Mouse (Mus musculus) kidney, embryonic 16.5 days (tissue): ENCODE results near the gene Pecr. TPM values are rescaled to one million over a fixed set of nuclear protein-coding genes. Genes with fewer than 3 reads are reported as not detected.
A peak's percentile ranks its signal among the peaks of the same experiment; 100 is the strongest.
"Not testable (repeated sequence)": the region's sequence is repeated elsewhere in the genome, so short reads cannot be mapped to it uniquely, and the experiment has no call there.

ENCODE experiments used
- ATAC-seq: fragments of 200-750 bp; cut with Nextera tagmentation; 2 replicates; pipeline ENCODE4 v1.8.0; 2017; ENCODE audit warnings: moderate TSS enrichment; ENCODE audit not compliant: low FRiP score, low TSS enrichment
- H3K27ac ChIP-seq: fragments of 300-500 bp; sonication (generic); 2 replicates; pipeline ENCODE4 v1.5.1; 2014; ENCODE audit warnings: low read length
- H3K27me3 ChIP-seq: fragments of 300-500 bp; sonication (generic); 2 replicates; pipeline ENCODE4 v1.6.1; 2014; ENCODE audit warnings: low read length, control low read depth, mixed read lengths; ENCODE audit not compliant: insufficient read depth
- H3K36me3 ChIP-seq: fragments of 300-500 bp; sonication (generic); 2 replicates; pipeline ENCODE4 v1.6.1; 2014; ENCODE audit warnings: low read length, control low read depth, mixed read lengths; ENCODE audit not compliant: insufficient read depth
- H3K4me1 ChIP-seq: fragments of 300-500 bp; sonication (generic); 2 replicates; pipeline ENCODE4 v1.6.1; 2014; ENCODE audit warnings: low read length, control low read depth, mixed read lengths; ENCODE audit not compliant: insufficient read depth
- H3K4me2 ChIP-seq: fragments of 300-500 bp; sonication (generic); replicated peaks from 2 replicates; pipeline ENCODE4 v1.6.1; 2014; ENCODE audit warnings: low read depth, low read length
- H3K4me3 ChIP-seq: fragments of 300-500 bp; sonication (generic); 2 replicates; pipeline ENCODE4 v1.5.1; 2014; ENCODE audit warnings: mild to moderate bottlenecking, low read length
- H3K9ac ChIP-seq: fragments of 300-500 bp; sonication (generic); replicated peaks from 2 replicates; pipeline ENCODE4 v1.6.1; 2014; ENCODE audit warnings: low read length
- H3K9me3 ChIP-seq: fragments of 300-500 bp; sonication (generic); 2 replicates; pipeline ENCODE4 v1.6.1; 2016; ENCODE audit warnings: low read length, control low read depth
- WGBS: fragments of 180-500 bp; shearing (Covaris S2); extraction: QIAGEN DNeasy Blood & Tissue Kit; methylation state at CpG from one replicate; pipeline ENCODE4 v1.1.7; 2014; 5-methylcytosine and 5-hydroxymethylcytosine counted together
- polyA plus RNA-seq: library from polyadenylated mRNA; unstranded; fragments of >200 nt; fragmentation: Nextera tagmentation; extraction: Ambion mirVana; gene quantifications from 2 replicates; pipeline ENCODE4 v1.2.1, GENCODE M21; 2015

The Pecr gene
- polyA plus RNA-seq, 1 experiment from 2014 or later, result 70.7 TPM

DNA sequence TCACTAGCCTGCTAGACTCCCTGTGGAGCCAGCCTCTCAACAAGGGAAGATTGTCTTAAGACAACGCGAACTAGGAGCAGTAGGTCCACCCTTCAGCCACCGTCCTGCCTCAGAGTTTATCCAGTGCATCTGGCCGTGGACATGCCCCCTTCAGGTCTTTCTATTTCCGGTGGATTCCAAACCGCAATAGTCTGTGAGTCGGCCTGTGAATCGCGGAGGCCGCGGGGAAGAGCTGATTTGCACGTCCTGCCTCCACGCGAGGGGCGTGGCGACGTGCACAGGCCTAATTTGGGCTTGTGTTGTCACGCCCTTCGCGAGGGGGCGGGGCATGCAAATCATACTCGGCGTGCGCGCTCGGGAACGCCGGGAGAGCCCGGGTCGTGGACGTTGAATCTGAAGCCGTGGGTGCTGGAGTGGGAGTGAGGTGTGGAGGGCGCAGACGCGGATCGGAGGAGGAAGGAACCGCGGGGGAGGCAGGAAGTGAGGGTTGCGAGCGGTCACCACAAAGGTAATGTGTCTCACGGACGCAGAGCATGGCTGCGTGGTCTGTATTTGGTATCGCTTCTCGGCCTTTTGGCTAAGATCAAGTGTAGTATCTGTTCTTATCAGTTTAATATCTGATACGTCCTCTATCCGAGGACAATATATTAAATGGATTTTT is 40.3 kb downstream of the Pecr start:
- Histone ChIP-seq H3K4me3 (peak overlapping the region; percentile 53), H3K36me3 (no peaks in the 10 kb centered on the region), H3K4me2 (peak overlapping the region; percentile 63), H3K4me1 (no peaks in the 10 kb centered on the region), H3K27ac (peak overlapping the region; percentile 99), H3K27me3 (no peaks in the 10 kb centered on the region), H3K9ac (peak overlapping the region; percentile 94), H3K9me3 (no peaks in the 10 kb centered on the region)
- WGBS, result under 1% methylated on average over 46 of the region's 47 CpGs
- peak; percentile 96 for ATAC-seq

DNA sequence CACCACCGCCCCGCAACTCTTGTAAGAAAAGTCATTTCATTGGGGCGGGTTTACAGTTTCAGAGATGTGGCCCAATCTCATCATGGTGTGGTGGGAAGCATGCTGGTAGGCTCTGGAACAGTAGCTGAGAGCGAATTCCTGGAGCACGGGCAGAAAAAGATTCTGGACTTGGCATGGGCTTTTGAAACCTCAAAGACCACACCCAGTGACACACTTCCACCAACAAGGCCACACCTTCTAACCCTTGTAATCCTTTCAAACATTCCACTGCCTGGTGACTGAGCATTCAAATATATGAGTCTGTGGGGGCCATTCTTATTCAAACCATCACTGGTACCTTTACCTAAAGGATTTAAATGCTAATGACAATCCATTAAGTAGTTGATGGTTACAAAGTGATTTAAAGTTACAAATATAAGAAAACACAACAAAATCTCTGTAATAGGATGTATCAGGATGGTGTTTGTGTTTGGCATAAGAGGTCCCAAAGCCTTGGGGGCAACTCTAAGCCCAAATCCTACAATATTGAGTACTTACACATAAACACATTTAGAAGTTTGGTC is 41.5 kb downstream of the Pecr start:
- Histone ChIP-seq H3K27me3 (no peaks in the 10 kb centered on the region), H3K9me3 (no peaks in the 10 kb centered on the region), H3K4me2 (no peak overlapping the region), H3K4me1 (no peaks in the 10 kb centered on the region), H3K9ac (no peak overlapping the region), H3K36me3 (no peaks in the 10 kb centered on the region), H3K4me3 (no peak overlapping the region), H3K27ac (no peak overlapping the region)
- WGBS, result 93% methylated on average over 5 of the region's 5 CpGs
- no peak for ATAC-seq

DNA sequence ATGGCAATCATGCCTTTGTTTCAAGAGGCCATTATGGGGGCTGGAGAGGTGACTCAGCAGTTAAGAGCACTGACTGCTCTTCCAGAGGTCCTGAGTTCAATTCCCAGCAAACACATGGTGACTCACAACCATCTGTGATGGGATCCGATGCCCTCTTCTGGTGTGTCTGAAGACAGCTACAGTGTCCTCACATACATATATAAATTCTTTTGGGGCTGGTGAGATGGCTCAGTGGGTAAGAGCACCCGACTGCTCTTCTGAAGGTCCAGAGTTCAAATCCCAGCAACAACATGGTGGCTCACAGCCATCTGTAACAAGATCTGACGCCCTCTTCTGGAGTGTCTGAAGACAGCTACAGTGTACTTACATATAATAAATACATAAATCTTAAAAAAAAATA is 45.0 kb downstream of the Pecr start:
- ATAC-seq, H3K4me2 ChIP-seq, H3K4me3 ChIP-seq, H3K36me3 ChIP-seq, H3K9ac ChIP-seq, H3K9me3 ChIP-seq, H3K27me3 ChIP-seq, H3K27ac ChIP-seq, H3K4me1 ChIP-seq: not testable (repeated sequence)
- WGBS, result 94% methylated on average over 3 of the region's 3 CpGs

DNA sequence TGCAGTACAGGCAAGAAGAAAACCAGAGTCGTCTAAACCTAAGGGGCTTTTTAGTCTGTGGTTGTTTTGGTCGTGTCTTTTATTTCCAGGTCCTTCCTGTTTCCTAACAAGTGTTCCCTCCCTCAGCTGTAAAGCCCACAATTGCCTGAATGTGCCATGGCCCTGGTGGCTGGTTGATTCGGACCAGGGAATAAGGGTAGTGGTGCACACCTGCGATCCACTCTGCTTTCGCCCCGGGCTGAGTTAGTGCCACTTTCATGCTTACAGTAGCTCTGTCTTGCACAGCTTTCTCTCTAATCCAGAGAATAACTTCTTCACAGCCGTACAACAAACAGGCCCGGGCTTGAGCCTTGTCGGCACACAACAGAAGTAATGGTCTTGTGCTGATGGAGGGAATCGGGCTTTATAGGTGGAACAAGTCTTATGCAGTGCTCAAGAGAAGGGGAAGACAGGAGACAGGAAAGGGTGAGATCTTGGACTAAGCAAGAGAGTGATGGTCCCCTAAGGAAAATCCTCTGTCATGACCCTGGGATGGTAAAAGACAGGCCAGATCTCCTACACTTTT is 46.0 kb downstream of the Pecr start:
- Histone ChIP-seq H3K9ac (no peak overlapping the region), H3K4me2 (no peak overlapping the region), H3K27ac (no peak overlapping the region), H3K27me3 (no peaks in the 10 kb centered on the region; the same call in 1 of the 2 replicates), H3K4me3 (no peak overlapping the region), H3K9me3 (no peaks in the 10 kb centered on the region), H3K4me1 (no peaks in the 10 kb centered on the region), H3K36me3 (no peaks in the 10 kb centered on the region)
- ATAC-seq, result no peak
- 58% methylated on average over 10 of the region's 10 CpGs for WGBS

DNA sequence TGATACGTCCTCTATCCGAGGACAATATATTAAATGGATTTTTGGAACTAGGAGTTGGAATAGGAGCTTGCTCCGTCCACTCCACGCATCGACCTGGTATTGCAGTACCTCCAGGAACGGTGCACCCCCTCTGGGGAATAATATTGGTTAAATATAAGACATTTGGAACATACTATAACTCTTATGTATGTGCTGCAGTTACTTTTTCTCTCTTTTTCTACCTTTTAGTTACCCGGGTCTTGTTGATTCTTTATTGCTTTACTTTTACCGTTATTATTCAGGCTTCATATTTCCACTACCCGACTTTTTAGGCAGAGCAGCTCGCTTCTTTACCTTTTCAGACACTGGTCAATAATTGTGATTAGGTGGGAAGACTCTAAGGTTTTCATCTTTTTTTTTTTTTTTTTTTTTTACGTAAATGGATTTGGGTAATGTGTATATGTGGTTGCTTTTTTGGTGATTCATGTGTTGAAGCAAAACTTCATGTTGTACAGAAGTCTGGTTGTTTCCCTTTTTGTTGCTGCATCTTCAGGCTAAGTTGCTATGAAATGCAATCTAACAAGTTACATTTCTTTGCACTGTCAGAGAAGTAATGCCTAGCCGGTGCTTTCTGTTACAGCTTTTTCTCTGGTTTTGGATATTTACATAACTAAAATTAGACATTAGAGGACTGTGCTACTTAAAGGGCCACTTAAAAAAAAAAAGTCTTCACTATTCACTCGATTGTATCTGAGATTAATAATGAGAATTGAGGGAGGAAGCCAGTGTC is 46.9 kb downstream of the Pecr start:
- H3K4me1 ChIP-seq, result no peaks in the 10 kb centered on the region
- WGBS, result 7% methylated on average over 10 of the region's 13 CpGs
- H3K27ac ChIP-seq, result no peak overlapping the region
- no peaks in the 10 kb centered on the region; the same call in 1 of the 2 replicates for H3K27me3 ChIP-seq
- no peak overlapping the region for H3K9ac ChIP-seq
- peak overlapping the region; percentile 26 for H3K4me3 ChIP-seq
- no peaks in the 10 kb centered on the region for H3K36me3 ChIP-seq
- H3K4me2 ChIP-seq, result peak overlapping the region; percentile 38; the same call in 1 of the 2 replicates
- peak; percentile 79 for ATAC-seq
- no peaks in the 10 kb centered on the region for H3K9me3 ChIP-seq

DNA sequence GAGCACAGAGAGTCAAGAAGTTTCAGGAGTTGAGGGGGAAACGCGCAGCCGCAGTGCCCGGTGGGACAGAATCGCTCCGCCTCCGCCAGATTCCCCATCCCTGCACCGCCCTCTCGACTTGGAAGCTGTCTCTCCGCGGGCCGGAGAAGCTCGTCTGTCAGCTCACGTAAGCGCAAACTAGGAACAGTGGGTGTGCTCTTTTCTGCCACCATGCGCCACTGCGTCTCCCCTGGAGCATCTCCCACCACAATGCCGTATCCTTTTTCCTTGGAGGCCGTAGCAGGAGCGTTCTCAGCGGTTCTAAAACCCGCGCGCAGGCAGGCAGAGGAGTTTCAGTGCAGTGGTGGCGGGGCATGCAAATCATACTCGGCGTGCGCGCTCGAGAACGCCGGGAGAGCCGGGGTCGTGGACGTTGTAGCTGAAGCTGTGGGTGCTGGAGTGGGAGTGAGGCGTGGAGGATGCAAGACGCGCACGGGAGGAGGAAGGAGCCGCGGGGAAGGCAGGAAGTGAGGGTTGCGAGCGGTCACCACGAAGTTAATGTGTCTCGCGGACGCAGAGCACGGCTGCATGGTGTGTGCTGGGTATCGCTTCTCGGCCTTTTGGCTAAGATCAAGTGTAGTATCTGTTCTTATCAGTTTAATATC is 47.6 kb downstream of the Pecr start:
- Histone ChIP-seq H3K4me3 (peak overlapping the region; percentile 64), H3K27ac (peak overlapping the region; percentile 88), H3K4me2 (peak overlapping the region; percentile 65), H3K9ac (peak overlapping the region; percentile 75)
- ATAC-seq, result peak; percentile 90
- not testable (repeated sequence) for H3K36me3 ChIP-seq, H3K9me3 ChIP-seq, H3K4me1 ChIP-seq, H3K27me3 ChIP-seq
- WGBS, result 0% methylated on average over 35 of the region's 50 CpGs

DNA sequence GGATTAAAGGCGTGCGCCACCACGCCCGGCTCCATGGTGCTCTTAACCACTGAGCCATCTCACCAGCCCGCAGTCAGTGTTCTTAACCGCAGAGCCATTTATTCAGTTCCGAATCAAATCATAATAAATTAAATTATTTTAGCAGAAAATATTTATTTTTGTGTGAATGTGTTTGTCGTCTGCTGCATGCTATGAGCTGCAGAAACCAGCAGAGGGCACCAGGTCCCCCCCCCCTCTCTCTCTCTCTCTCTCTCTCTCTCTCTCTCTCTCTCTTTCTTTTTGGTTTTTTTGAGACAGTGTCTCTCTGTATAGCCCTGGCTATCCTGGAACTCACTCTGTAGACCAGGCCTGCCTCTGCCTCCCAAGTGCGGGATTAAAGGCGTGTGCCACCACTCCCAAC is 51.5 kb downstream of the Pecr start:
- not testable (repeated sequence) for H3K4me1 ChIP-seq, H3K36me3 ChIP-seq, H3K27me3 ChIP-seq, H3K4me3 ChIP-seq, ATAC-seq, H3K27ac ChIP-seq, H3K4me2 ChIP-seq, H3K9ac ChIP-seq, H3K9me3 ChIP-seq
- WGBS, result 76% methylated on average over 10 of the region's 10 CpGs

DNA sequence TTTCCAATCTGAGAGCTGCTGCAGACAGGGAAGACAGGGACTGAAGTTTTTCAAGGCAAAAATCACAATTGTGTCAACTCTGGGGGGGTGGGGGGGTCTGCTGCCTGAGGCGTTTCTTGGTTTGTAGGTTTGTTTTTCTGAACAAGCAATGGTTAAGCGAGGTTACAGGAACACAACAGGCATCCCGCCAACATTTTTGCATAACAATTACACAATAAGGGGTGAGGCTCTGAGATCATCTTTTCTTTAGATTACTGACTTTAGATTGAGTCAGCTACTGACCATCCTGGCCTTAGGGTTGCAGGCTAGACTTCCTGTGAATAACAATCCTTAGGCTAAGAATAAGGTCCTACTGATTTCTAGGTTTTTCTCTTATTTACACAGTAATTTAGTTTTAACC is 55.1 kb downstream of the Pecr start:
- H3K4me3 ChIP-seq, result no peak overlapping the region
- ATAC-seq, result no peak
- no peak overlapping the region for H3K4me2 ChIP-seq
- no peaks in the 10 kb centered on the region for H3K4me1 ChIP-seq
- H3K27ac ChIP-seq, result no peak overlapping the region
- H3K36me3 ChIP-seq, result no peaks in the 10 kb centered on the region
- H3K27me3 ChIP-seq, result peaks cover 6% of the 10 kb centered on the region
- H3K9ac ChIP-seq, result no peak overlapping the region
- WGBS, result 53% methylated on average over 3 of the region's 3 CpGs
- H3K9me3 ChIP-seq, result no peaks in the 10 kb centered on the region

DNA sequence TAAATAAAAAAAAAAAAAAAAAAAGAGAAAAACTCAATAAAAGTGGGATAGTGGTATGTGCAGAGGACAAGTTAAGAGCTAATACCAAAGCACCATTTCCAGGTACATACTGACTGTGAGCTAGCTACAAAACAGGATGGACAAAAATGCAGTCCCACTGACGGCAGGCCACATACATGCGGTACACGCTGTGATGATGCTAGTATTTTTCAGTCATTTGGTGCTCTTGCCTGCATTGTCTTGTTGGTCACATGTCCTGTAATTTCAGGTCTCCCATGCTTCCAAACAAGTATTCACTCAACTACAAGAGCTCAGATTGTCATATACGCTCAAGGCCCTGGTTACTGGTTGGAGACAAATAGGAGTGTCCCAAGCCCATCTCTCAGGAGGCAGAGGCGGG is 56.6 kb downstream of the Pecr start:
- H3K4me1 ChIP-seq, result no peaks in the 10 kb centered on the region
- WGBS, result 91% methylated on average over 5 of the region's 5 CpGs
- no peak overlapping the region for H3K4me3 ChIP-seq
- H3K9ac ChIP-seq, result no peak overlapping the region
- H3K27me3 ChIP-seq, result peaks cover 6% of the 10 kb centered on the region
- H3K4me2 ChIP-seq, result no peak overlapping the region
- H3K36me3 ChIP-seq, result no peaks in the 10 kb centered on the region
- ATAC-seq, result no peak
- no peak overlapping the region for H3K27ac ChIP-seq
- no peaks in the 10 kb centered on the region for H3K9me3 ChIP-seq
